Mouse (Mus musculus) brain, embryonic 14.5 days (tissue): ENCODE measurements around the gene 4930523C07Rik.

Experiments
- CTCF ChIP-seq: fragments of 200-500 bp; IDR thresholded peaks from 2 replicates; pipeline ENCODE4 v1.5.1; 2012; ENCODE audit warnings: inconsistent platforms, mild to moderate bottlenecking, moderate library complexity, borderline replicate concordance; ENCODE audit not compliant: insufficient read depth, insufficient read length; ENCODE audit errors: extremely low read depth
- POLR2A ChIP-seq: fragments of 200-500 bp; IDR thresholded peaks from 2 replicates; pipeline ENCODE4 v1.6.1; 2012; ENCODE audit warnings: mild to moderate bottlenecking, inconsistent platforms, borderline replicate concordance; ENCODE audit not compliant: poor library complexity, insufficient read depth, insufficient read length, severe bottlenecking; ENCODE audit errors: extremely low read depth

GRCm38 (mm10) chr1:160099659-160100302 is 55.6 kb downstream of the 4930523C07Rik start:
- no peak for TF ChIP-seq POLR2A
- peak; percentile 14; the same call in 1 of the 2 replicates for TF ChIP-seq CTCF
